Mouse (Mus musculus): ENCODE results near the gene Prkab2. TPM values are rescaled to one million over a fixed set of nuclear protein-coding genes. Genes with fewer than 3 reads are reported as not detected.

Prkab2 gene
- polyA plus RNA-seq, 1 experiment from 2014 or later: 3.1 TPM

DNA sequence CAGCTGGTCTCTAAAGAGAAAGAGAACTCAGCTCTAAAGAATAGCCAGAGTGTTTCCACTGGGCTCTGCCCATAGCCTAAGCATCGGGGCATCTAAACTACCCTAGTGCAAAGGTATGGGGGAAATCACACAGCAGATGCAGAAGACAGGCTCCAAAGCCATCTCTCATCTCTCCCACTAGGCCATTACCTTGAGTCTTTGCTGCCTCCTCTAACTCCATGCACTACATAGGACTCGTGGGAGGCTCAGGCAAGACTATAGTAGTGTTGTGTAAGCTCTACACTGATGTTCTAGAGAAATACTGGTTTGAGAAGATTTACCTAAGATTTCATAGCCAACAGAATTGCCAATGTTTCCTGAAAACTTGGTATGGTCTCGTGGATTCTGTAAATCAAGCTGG is 47.5 kb downstream of the Prkab2 start:
- no peak overlapping the region for H3K4me3 ChIP-seq (ENCODE audit: low read depth, low read length)
- H3K4me1 ChIP-seq (ENCODE audit: insufficient read depth, low read depth, low read length): no peaks in the 10 kb centered on the region
- TF ChIP-seq EP300 (IDR thresholded peaks at IDR 0.05) (no peak), CTCF (IDR thresholded peaks at IDR 0.05) (no peak)
- no peak overlapping the region for H3K27ac ChIP-seq (ENCODE audit: low read length)
- no peaks in the 10 kb centered on the region for H3K36me3 ChIP-seq (ENCODE audit: insufficient read depth, low read length)
- H3K27me3 ChIP-seq (replicated peaks; ENCODE audit: insufficient read depth, low read length): no peaks in the 10 kb centered on the region
- no peak overlapping the region for H3K9ac ChIP-seq (replicated peaks; ENCODE audit: low read depth)
- no peaks in the 10 kb centered on the region for H3K9me3 ChIP-seq (ENCODE audit: low read length)
- 76% methylated on average over 3 of the region's 3 CpGs for WGBS
- DNase-seq (ENCODE audit: low spot score): no peak
- ATAC-seq: no peak
- H3K4me2 ChIP-seq (replicated peaks; ENCODE audit: low read depth, low read length): no peak overlapping the region

DNA sequence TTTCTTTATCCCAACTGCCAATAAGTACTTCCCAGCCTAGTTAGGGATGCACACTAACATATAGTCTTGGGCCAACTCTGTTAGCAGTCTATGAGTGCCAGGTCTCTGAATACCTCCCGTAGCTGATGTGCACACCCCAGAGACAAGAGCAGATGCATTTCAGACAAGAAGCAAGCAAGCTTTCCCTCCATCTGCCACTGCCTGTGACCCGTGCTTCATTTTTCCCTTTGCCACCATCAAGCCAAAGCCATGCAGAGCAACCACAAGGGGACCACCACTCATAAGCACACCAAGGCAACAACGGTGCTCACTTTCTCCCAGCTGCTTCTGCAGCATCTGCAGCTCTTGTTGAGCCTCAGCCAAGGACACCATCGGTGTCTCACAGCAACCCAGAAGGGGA is 48.6 kb downstream of the Prkab2 start:
- Histone ChIP-seq H3K27me3 (replicated peaks; ENCODE audit: insufficient read depth, low read length) (no peaks in the 10 kb centered on the region), H3K4me1 (ENCODE audit: insufficient read depth, low read depth, low read length) (no peaks in the 10 kb centered on the region), H3K4me2 (replicated peaks; ENCODE audit: low read depth, low read length) (no peak overlapping the region), H3K4me3 (ENCODE audit: low read depth, low read length) (no peak overlapping the region), H3K9ac (replicated peaks; ENCODE audit: low read depth) (no peak overlapping the region), H3K27ac (ENCODE audit: low read length) (no peak overlapping the region), H3K9me3 (ENCODE audit: low read length) (no peaks in the 10 kb centered on the region), H3K36me3 (ENCODE audit: insufficient read depth, low read length) (no peaks in the 10 kb centered on the region)
- WGBS: 82% methylated on average over 4 of the region's 4 CpGs
- TF ChIP-seq CTCF (IDR thresholded peaks at IDR 0.05) (no peak), EP300 (IDR thresholded peaks at IDR 0.05) (no peak)
- ATAC-seq (no peak), DNase-seq (ENCODE audit: low spot score) (no peak)

DNA sequence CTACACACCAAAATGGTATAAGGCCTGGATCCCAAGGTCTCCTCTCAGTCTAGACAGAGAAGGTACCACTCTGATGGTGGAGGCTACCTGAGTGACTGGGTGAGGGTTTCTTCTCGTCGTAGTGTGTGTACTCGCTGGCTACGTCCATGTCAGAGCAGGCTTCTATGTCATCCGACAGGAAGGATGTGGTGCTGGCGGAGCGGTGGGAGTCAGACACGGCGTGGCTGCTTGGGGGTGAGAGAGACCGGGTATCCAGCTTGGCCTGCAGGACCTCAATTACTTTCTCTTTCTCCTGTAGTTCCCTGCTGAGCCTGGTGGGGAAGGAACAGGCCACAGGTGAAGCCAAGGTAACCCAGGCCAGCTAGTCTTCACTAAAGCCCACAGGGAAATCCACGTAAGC is 52.1 kb downstream of the Prkab2 start:
- DNase-seq (ENCODE audit: low spot score) (no peak), ATAC-seq (no peak)
- H3K9me3 ChIP-seq (ENCODE audit: low read length): no peaks in the 10 kb centered on the region
- no peaks in the 10 kb centered on the region for H3K36me3 ChIP-seq (ENCODE audit: insufficient read depth, low read length)
- no peaks in the 10 kb centered on the region for H3K27me3 ChIP-seq (replicated peaks; ENCODE audit: insufficient read depth, low read length)
- no peak overlapping the region for H3K4me2 ChIP-seq (replicated peaks; ENCODE audit: low read depth, low read length)
- peak; percentile 9; the same call in 1 of the 2 replicates for TF ChIP-seq CTCF (IDR thresholded peaks at IDR 0.05)
- no peak for TF ChIP-seq EP300 (IDR thresholded peaks at IDR 0.05)
- H3K9ac ChIP-seq (replicated peaks; ENCODE audit: low read depth): no peak overlapping the region
- WGBS: 81% methylated on average over 11 of the region's 11 CpGs
- no peak overlapping the region for H3K27ac ChIP-seq (ENCODE audit: low read length)
- no peaks in the 10 kb centered on the region for H3K4me1 ChIP-seq (ENCODE audit: insufficient read depth, low read depth, low read length)
- H3K4me3 ChIP-seq (ENCODE audit: low read depth, low read length): no peak overlapping the region

DNA sequence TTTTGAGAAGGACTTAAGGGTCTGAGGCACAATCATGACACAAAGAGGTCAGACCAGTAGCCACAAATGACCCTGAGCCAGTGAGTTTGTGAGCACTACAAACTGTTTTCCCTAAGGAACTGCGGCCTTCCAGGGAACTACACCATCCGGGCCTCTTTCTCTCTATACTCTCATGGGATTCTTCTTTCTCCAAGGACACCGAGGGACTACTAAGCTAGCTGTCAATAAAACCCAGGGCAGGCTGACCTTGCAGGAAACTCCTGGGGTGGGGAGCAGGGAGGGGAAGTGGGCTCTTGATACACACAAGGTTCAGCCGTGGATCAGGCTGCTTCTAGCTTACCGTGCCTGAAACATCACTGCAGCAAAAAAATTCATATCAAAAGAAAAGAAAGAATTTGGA is 52.9 kb downstream of the Prkab2 start:
- 44% methylated on average over 5 of the region's 5 CpGs for WGBS

DNA sequence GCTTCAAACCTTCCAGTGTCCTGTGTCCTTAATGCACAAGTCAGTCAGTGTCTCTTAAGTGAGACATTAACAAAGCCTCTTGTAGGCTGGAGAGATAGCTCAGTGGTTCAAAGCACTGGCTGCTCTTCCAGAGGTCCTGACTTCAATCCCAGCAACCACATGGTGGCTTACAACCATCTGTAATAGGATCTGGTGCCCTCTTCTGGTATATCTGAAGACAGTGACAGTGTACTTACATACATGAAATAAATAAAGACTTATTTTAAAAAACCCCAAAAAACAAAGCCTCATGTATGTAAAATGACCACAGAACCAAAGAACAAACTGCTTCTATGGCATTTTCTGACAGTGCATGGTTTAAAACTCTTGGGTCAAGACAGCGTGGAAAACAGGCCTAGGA is 57.9 kb downstream of the Prkab2 start:
- Histone ChIP-seq H3K4me1 (ENCODE audit: insufficient read depth, low read depth, low read length) (no peaks in the 10 kb centered on the region), H3K36me3 (ENCODE audit: insufficient read depth, low read length) (no peaks in the 10 kb centered on the region), H3K27me3 (replicated peaks; ENCODE audit: insufficient read depth, low read length) (no peaks in the 10 kb centered on the region), H3K27ac (ENCODE audit: low read length) (no peak overlapping the region), H3K9ac (replicated peaks; ENCODE audit: low read depth) (no peak overlapping the region), H3K9me3 (ENCODE audit: low read length) (no peaks in the 10 kb centered on the region), H3K4me3 (ENCODE audit: low read depth, low read length) (no peak overlapping the region), H3K4me2 (replicated peaks; ENCODE audit: low read depth, low read length) (no peak overlapping the region)
- 84% methylated on average over 1 of the region's 1 CpGs for WGBS
- no peak for ATAC-seq
- TF ChIP-seq EP300 (IDR thresholded peaks at IDR 0.05) (no peak), CTCF (IDR thresholded peaks at IDR 0.05) (no peak)
- DNase-seq (ENCODE audit: low spot score): no peak

More for the DNA sequence above, 52.9 kb downstream of the Prkab2 start:
- ATAC-seq (no peak), DNase-seq (ENCODE audit: low spot score) (no peak)
- Histone ChIP-seq H3K9me3 (ENCODE audit: low read length) (no peaks in the 10 kb centered on the region), H3K27ac (ENCODE audit: low read length) (no peak overlapping the region), H3K4me2 (replicated peaks; ENCODE audit: low read depth, low read length) (no peak overlapping the region), H3K4me3 (ENCODE audit: low read depth, low read length) (no peak overlapping the region), H3K9ac (replicated peaks; ENCODE audit: low read depth) (no peak overlapping the region), H3K36me3 (ENCODE audit: insufficient read depth, low read length) (no peaks in the 10 kb centered on the region), H3K4me1 (ENCODE audit: insufficient read depth, low read depth, low read length) (no peaks in the 10 kb centered on the region), H3K27me3 (replicated peaks; ENCODE audit: insufficient read depth, low read length) (no peaks in the 10 kb centered on the region)
- TF ChIP-seq CTCF (IDR thresholded peaks at IDR 0.05) (no peak), EP300 (IDR thresholded peaks at IDR 0.05) (no peak)

DNA sequence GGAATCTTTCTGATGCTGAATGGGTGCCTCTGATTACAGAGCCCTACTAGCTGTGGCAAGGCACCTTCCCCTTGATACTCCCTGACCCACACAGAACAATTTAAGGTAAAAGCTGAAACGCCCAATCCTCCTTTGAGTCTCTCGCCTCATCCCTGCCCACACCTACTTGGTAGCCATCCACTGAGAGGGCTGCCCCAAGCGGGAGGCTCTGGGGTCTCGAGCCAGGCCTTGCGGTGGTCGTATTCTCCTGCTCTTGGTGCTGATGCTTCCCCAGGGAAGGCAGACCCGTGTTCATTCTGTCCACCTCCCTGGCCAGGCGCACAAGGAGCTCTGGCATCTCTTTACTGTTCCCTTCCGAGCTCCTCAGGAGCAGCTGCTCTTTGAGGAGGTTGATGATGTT is 61.1 kb downstream of the Prkab2 start:
- DNase-seq (ENCODE audit: low spot score) (no peak), ATAC-seq (no peak)
- Histone ChIP-seq H3K9me3 (ENCODE audit: low read length) (0 out of 2 replicates have a peak, but pooled peaks cover 4% of the 10 kb centered on the region), H3K9ac (replicated peaks; ENCODE audit: low read depth) (no peak overlapping the region), H3K4me2 (replicated peaks; ENCODE audit: low read depth, low read length) (no peak overlapping the region), H3K27me3 (replicated peaks; ENCODE audit: insufficient read depth, low read length) (no peaks in the 10 kb centered on the region), H3K4me3 (ENCODE audit: low read depth, low read length) (no peak overlapping the region), H3K27ac (ENCODE audit: low read length) (no peak overlapping the region), H3K4me1 (ENCODE audit: insufficient read depth, low read depth, low read length) (no peaks in the 10 kb centered on the region), H3K36me3 (ENCODE audit: insufficient read depth, low read length) (no peaks in the 10 kb centered on the region)
- TF ChIP-seq EP300 (IDR thresholded peaks at IDR 0.05) (no peak), CTCF (IDR thresholded peaks at IDR 0.05) (no peak)
- WGBS: 78% methylated on average over 9 of the region's 9 CpGs

Small RNA genes lying within 50 kb of the gene (microRNA-seq; reads per million reads assigned to microRNA genes)
- gene Mir7225: not detected

Other genes with a start within 250 kb of the Prkab2 start
- gene Olfr1402, start 236.2 kb upstream of the Prkab2 start, polyA plus RNA-seq (2015; fragmentation: Nextera tagmentation; extraction: Ambion mirVana): 0.05 and 0.06 TPM in 2 replicates
- gene Chd1l, start 48.0 kb upstream of the Prkab2 start, polyA plus RNA-seq (2015; fragmentation: Nextera tagmentation; extraction: Ambion mirVana): 9.5 and 9.6 TPM in 2 replicates
- 6.1 and 6.5 TPM in 2 replicates for gene Fmo5, start 29.4 kb upstream of the Prkab2 start, polyA plus RNA-seq (2015; fragmentation: Nextera tagmentation; extraction: Ambion mirVana)
- gene Gm17651, start 16.5 kb downstream of the Prkab2 start, polyA plus RNA-seq (2015; fragmentation: Nextera tagmentation; extraction: Ambion mirVana): not detected in 2 replicates
- gene Pde4dip, start 230.5 kb downstream of the Prkab2 start, polyA plus RNA-seq (2015; fragmentation: Nextera tagmentation; extraction: Ambion mirVana): 7.1 and 8.5 TPM in 2 replicates
- 87.9 and 88.7 TPM in 2 replicates for gene Sec22b, start 243.0 kb downstream of the Prkab2 start, polyA plus RNA-seq (2015; fragmentation: Nextera tagmentation; extraction: Ambion mirVana)